Mouse (Mus musculus) urinary bladder, adult 18-20 months (tissue): ENCODE results near the gene Cdkn2aipnl.

Source experiments
- DNase-seq, 2 experiments: peaks; one replicate each; pipeline ENCODE4 v3.0.0; 2022; ENCODE audit warnings: low spot score in 2 of 2, mixed read lengths in 2 of 2

The Cdkn2aipnl gene

GRCm38 (mm10) chr11:52003772-52004528 is 36.5 kb downstream of the Cdkn2aipnl start, which contains the start of gene Cdkl3:
TSS of gene Cdkl3 (plus strand) at chr11:52004221.
- DNase-seq: peak; percentile 86 to 94

GRCm38 (mm10) chr11:52005586-52005985 is 38.1 kb downstream of the Cdkn2aipnl start:
- DNase-seq: no peak

- DNase-seq: no peak
These were observed 43.5 kb downstream of the Cdkn2aipnl start for GRCm38 (mm10) chr11:52011011-52011410.

GRCm38 (mm10) chr11:52011541-52011940 is 44.1 kb downstream of the Cdkn2aipnl start:
- no peak for DNase-seq

GRCm38 (mm10) chr11:52018217-52018616 is 50.8 kb downstream of the Cdkn2aipnl start:
- no peak for DNase-seq
